Mouse (Mus musculus) liver, embryonic 11.5 days (tissue): ENCODE measurements around the gene Gm10518. TPM values are rescaled to one million over a fixed set of nuclear protein-coding genes. Genes with fewer than 3 reads are reported as not detected.

Experiments used
- ATAC-seq: fragments of 200-750 bp; cut with Nextera tagmentation; replicated peaks from 2 replicates; pipeline ENCODE4 v1.8.0; 2017; ENCODE audit warnings: moderate number of reproducible peaks, mild to moderate bottlenecking, moderate TSS enrichment, moderate library complexity; ENCODE audit not compliant: low FRiP score
- DNase-seq: peaks from one replicate; pipeline ENCODE4 v3.0.0-alpha.2; 2017; ENCODE audit warnings: low spot score
- H3K27ac ChIP-seq: fragments of 300-500 bp; sonication (generic); 2 replicates; pipeline ENCODE4 v1.5.1; 2014; ENCODE audit warnings: mild to moderate bottlenecking, low read depth, low read length, control low read depth
- H3K27me3 ChIP-seq: fragments of 300-500 bp; sonication (generic); replicated peaks from 2 replicates; pipeline ENCODE4 v1.6.1; 2014; ENCODE audit warnings: low read length, mixed read lengths; ENCODE audit not compliant: control insufficient read depth, insufficient read depth
- H3K36me3 ChIP-seq: fragments of 300-500 bp; sonication (generic); 2 replicates; pipeline ENCODE4 v1.6.1; 2014; ENCODE audit warnings: mild to moderate bottlenecking, low read length, moderate library complexity, mixed read lengths; ENCODE audit not compliant: control insufficient read depth, insufficient read depth
- H3K4me1 ChIP-seq: fragments of 300-500 bp; sonication (generic); replicated peaks from 2 replicates; pipeline ENCODE4 v1.6.1; 2014; ENCODE audit warnings: low read length, mixed read lengths; ENCODE audit not compliant: control insufficient read depth, insufficient read depth
- H3K4me2 ChIP-seq: fragments of 300-500 bp; sonication (generic); 2 replicates; pipeline ENCODE4 v1.6.1; 2014; ENCODE audit warnings: mild to moderate bottlenecking, control low read depth, moderate library complexity
- H3K4me3 ChIP-seq: fragments of 300-500 bp; sonication (generic); 2 replicates; pipeline ENCODE4 v1.5.1; 2014; ENCODE audit warnings: low read depth, low read length, control low read depth
- H3K9ac ChIP-seq: fragments of 300-500 bp; sonication (generic); 2 replicates; pipeline ENCODE4 v1.6.1; 2014; ENCODE audit warnings: low read depth, low read length, control low read depth
- H3K9me3 ChIP-seq: fragments of 300-500 bp; sonication (generic); 2 replicates; pipeline ENCODE4 v1.6.1; 2016; ENCODE audit warnings: low read length, inconsistent platforms, mixed read lengths; ENCODE audit not compliant: control insufficient read depth
- WGBS: fragments of 180-500 bp; shearing (Covaris S2); extraction: QIAGEN DNeasy Blood & Tissue Kit; methylation state at CpG from one replicate; pipeline ENCODE4 v1.1.7; 2014; 5-methylcytosine and 5-hydroxymethylcytosine counted together
- polyA plus RNA-seq: library from polyadenylated mRNA; unstranded; fragments of >200 nt; fragmentation: Nextera tagmentation; extraction: Ambion mirVana; gene quantifications from 2 replicates; pipeline ENCODE4 v1.2.1, GENCODE M21; 2014

Gm10518 gene
- polyA plus RNA-seq, 1 experiment from 2014 or later = 0.51 TPM

GRCm38 (mm10) chr1:179824549-179824948 lies 21.4 kb downstream of the Gm10518 start:
- ATAC-seq (no peak), DNase-seq (no peak)
- no peaks in the 10 kb centered on the region for H3K27me3 ChIP-seq
- H3K4me1 ChIP-seq = no peaks in the 10 kb centered on the region
- H3K27ac ChIP-seq = no peak overlapping the region
- WGBS = 78% methylated on average over 5 of the region's 5 CpGs
- H3K9ac ChIP-seq = no peak overlapping the region
- no peak overlapping the region for H3K4me2 ChIP-seq
- H3K9me3 ChIP-seq = 0 out of 2 replicates have a peak, but pooled peaks cover 2% of the 10 kb centered on the region
- no peaks in the 10 kb centered on the region for H3K36me3 ChIP-seq
- no peak overlapping the region for H3K4me3 ChIP-seq

GRCm38 (mm10) chr1:179828051-179828450 lies 24.9 kb downstream of the Gm10518 start:
- Histone ChIP-seq H3K27me3 (no peaks in the 10 kb centered on the region), H3K9ac (no peak overlapping the region), H3K36me3 (no peaks in the 10 kb centered on the region), H3K4me1 (no peaks in the 10 kb centered on the region), H3K4me2 (no peak overlapping the region), H3K9me3 (no peaks in the 10 kb centered on the region), H3K27ac (no peak overlapping the region), H3K4me3 (no peak overlapping the region)
- 84% methylated on average over 5 of the region's 5 CpGs for WGBS
- DNase-seq (no peak), ATAC-seq (no peak)

- Histone ChIP-seq H3K9ac (no peak overlapping the region), H3K4me1 (no peaks in the 10 kb centered on the region), H3K4me3 (no peak overlapping the region), H3K9me3 (no peaks in the 10 kb centered on the region), H3K36me3 (no peaks in the 10 kb centered on the region), H3K27ac (no peak overlapping the region), H3K4me2 (no peak overlapping the region), H3K27me3 (no peaks in the 10 kb centered on the region)
- DNase-seq = no peak
- 52% methylated on average over 4 of the region's 4 CpGs for WGBS
- ATAC-seq = no peak
These were observed 25.7 kb downstream of the Gm10518 start for GRCm38 (mm10) chr1:179828900-179829299.

- 41% methylated on average over 7 of the region's 7 CpGs for WGBS
- H3K27me3 ChIP-seq = no peaks in the 10 kb centered on the region
- DNase-seq (no peak), ATAC-seq (no peak)
- H3K4me3 ChIP-seq = no peak overlapping the region
- H3K4me1 ChIP-seq = peaks cover 6% of the 10 kb centered on the region; the same call in 1 of the 2 replicates
- H3K36me3 ChIP-seq = no peaks in the 10 kb centered on the region
- no peak overlapping the region for H3K27ac ChIP-seq
- no peak overlapping the region for H3K9ac ChIP-seq
- no peak overlapping the region for H3K4me2 ChIP-seq
- no peaks in the 10 kb centered on the region for H3K9me3 ChIP-seq
These were observed 29.6 kb downstream of the Gm10518 start for GRCm38 (mm10) chr1:179832710-179833240.

GRCm38 (mm10) chr1:179833596-179833995 lies 30.4 kb downstream of the Gm10518 start:
- 79% methylated on average over 1 of the region's 1 CpGs for WGBS
- H3K4me2 ChIP-seq = no peak overlapping the region
- no peak overlapping the region for H3K9ac ChIP-seq
- no peaks in the 10 kb centered on the region for H3K36me3 ChIP-seq
- H3K27me3 ChIP-seq = no peaks in the 10 kb centered on the region
- H3K4me3 ChIP-seq = no peak overlapping the region
- no peak overlapping the region for H3K27ac ChIP-seq
- no peaks in the 10 kb centered on the region for H3K9me3 ChIP-seq
- H3K4me1 ChIP-seq = peaks cover 6% of the 10 kb centered on the region; the same call in 1 of the 2 replicates
- no peak for ATAC-seq
- no peak for DNase-seq

GRCm38 (mm10) chr1:179835753-179836425 lies 32.7 kb downstream of the Gm10518 start:
- 48% methylated on average over 1 of the region's 1 CpGs for WGBS
- peaks cover 6% of the 10 kb centered on the region; the same call in 1 of the 2 replicates for H3K4me1 ChIP-seq
- H3K9ac ChIP-seq = no peak overlapping the region
- H3K36me3 ChIP-seq = no peaks in the 10 kb centered on the region
- no peak for ATAC-seq
- no peaks in the 10 kb centered on the region for H3K9me3 ChIP-seq
- no peak for DNase-seq
- H3K4me2 ChIP-seq = no peak overlapping the region
- peak overlapping the region; percentile 1; the same call in 1 of the 2 replicates for H3K27ac ChIP-seq
- H3K4me3 ChIP-seq = no peak overlapping the region
- no peaks in the 10 kb centered on the region for H3K27me3 ChIP-seq

GRCm38 (mm10) chr1:179836426-179837404 lies 33.5 kb downstream of the Gm10518 start:
- peak overlapping the region; percentile 1; the same call in 1 of the 2 replicates for H3K27ac ChIP-seq
- 83% methylated on average over 7 of the region's 7 CpGs for WGBS
- no peaks in the 10 kb centered on the region for H3K36me3 ChIP-seq
- DNase-seq (no peak), ATAC-seq (no peak; the same call in 1 of the 2 replicates)
- H3K27me3 ChIP-seq = no peaks in the 10 kb centered on the region
- H3K9ac ChIP-seq = no peak overlapping the region
- H3K4me2 ChIP-seq = no peak overlapping the region
- H3K4me3 ChIP-seq = no peak overlapping the region
- peaks cover 6% of the 10 kb centered on the region; the same call in 1 of the 2 replicates for H3K4me1 ChIP-seq
- no peaks in the 10 kb centered on the region for H3K9me3 ChIP-seq

- Histone ChIP-seq H3K27ac (no peak overlapping the region), H3K4me2 (no peak overlapping the region), H3K9ac (no peak overlapping the region), H3K4me3 (no peak overlapping the region), H3K36me3 (no peaks in the 10 kb centered on the region), H3K4me1 (peaks cover 4% of the 10 kb centered on the region; the same call in 1 of the 2 replicates), H3K27me3 (no peaks in the 10 kb centered on the region), H3K9me3 (no peaks in the 10 kb centered on the region)
- WGBS = 77% methylated on average over 7 of the region's 7 CpGs
- ATAC-seq = no peak
- no peak for DNase-seq
These were observed 39.4 kb downstream of the Gm10518 start for GRCm38 (mm10) chr1:179842568-179842967.
